Mouse (Mus musculus) midbrain, embryonic 16.5 days (tissue): Measurements from ENCODE around the gene Ndufs8. TPM values are rescaled to one million over a fixed set of nuclear protein-coding genes. Genes with fewer than 3 reads are reported as not detected.

ENCODE experiments used
- ATAC-seq: fragments of 200-750 bp; cut with Nextera tagmentation; 2 replicates; pipeline ENCODE4 v1.8.0; 2017; ENCODE audit warnings: moderate TSS enrichment
- H3K27ac ChIP-seq: fragments of 300-500 bp; sonication (generic); 2 replicates; pipeline ENCODE4 v1.5.1; 2014; ENCODE audit warnings: mild to moderate bottlenecking, low read length, mixed read lengths
- H3K27me3 ChIP-seq: fragments of 300-500 bp; sonication (generic); 2 replicates; pipeline ENCODE4 v1.6.1; 2014; ENCODE audit warnings: low read depth, low read length, mixed read lengths; ENCODE audit not compliant: control insufficient read depth, insufficient read depth
- H3K36me3 ChIP-seq: fragments of 300-500 bp; sonication (generic); 2 replicates; pipeline ENCODE4 v1.6.1; 2014; ENCODE audit warnings: mild to moderate bottlenecking, low read length, moderate library complexity, mixed read lengths; ENCODE audit not compliant: control insufficient read depth, insufficient read depth
- H3K4me1 ChIP-seq: fragments of 300-500 bp; sonication (generic); 2 replicates; pipeline ENCODE4 v1.6.1; 2014; ENCODE audit warnings: mild to moderate bottlenecking, low read length, mixed read lengths; ENCODE audit not compliant: control insufficient read depth, insufficient read depth
- H3K4me2 ChIP-seq: fragments of 300-500 bp; sonication (generic); 2 replicates; pipeline ENCODE4 v1.6.1; 2014; ENCODE audit warnings: mild to moderate bottlenecking, low read length, mixed read lengths
- H3K4me3 ChIP-seq: fragments of 300-500 bp; sonication (generic); 2 replicates; pipeline ENCODE4 v1.5.1; 2014; ENCODE audit warnings: low read depth, mild to moderate bottlenecking, low read length, moderate library complexity, mixed read lengths
- H3K9ac ChIP-seq: fragments of 300-500 bp; sonication (generic); 2 replicates; pipeline ENCODE4 v1.6.1; 2014; ENCODE audit warnings: low read depth, low read length, mixed read lengths
- H3K9me3 ChIP-seq: fragments of 300-500 bp; sonication (generic); replicated peaks from 2 replicates; pipeline ENCODE4 v1.6.1; 2014; ENCODE audit warnings: mild to moderate bottlenecking, low read length, mixed read lengths; ENCODE audit not compliant: control insufficient read depth, poor library complexity, severe bottlenecking
- WGBS: fragments of 180-500 bp; shearing (Covaris S2); extraction: QIAGEN DNeasy Blood & Tissue Kit; methylation state at CpG from one replicate; pipeline ENCODE4 v1.1.7; 2014; 5-methylcytosine and 5-hydroxymethylcytosine counted together
- polyA plus RNA-seq: library from polyadenylated mRNA; unstranded; fragments of >200 nt; fragmentation: Nextera tagmentation; extraction: Ambion mirVana; gene quantifications from 2 replicates; pipeline ENCODE4 v1.2.1, GENCODE M21; 2015

Gene Ndufs8
- polyA plus RNA-seq, 1 experiment from 2014 or later = 245 TPM

GRCm38 (mm10) chr19:3889096-3889495 lies 23.5 kb downstream of the Ndufs8 start:
- Histone ChIP-seq H3K27me3 (no peaks in the 10 kb centered on the region), H3K4me2 (no peak overlapping the region), H3K27ac (no peak overlapping the region), H3K4me1 (no peaks in the 10 kb centered on the region), H3K9ac (no peak overlapping the region), H3K4me3 (no peak overlapping the region), H3K9me3 (no peaks in the 10 kb centered on the region), H3K36me3 (peaks cover 24% of the 10 kb centered on the region)
- no peak for ATAC-seq
- 93% methylated on average over 5 of the region's 5 CpGs for WGBS

- Histone ChIP-seq H3K9ac (no peak overlapping the region), H3K9me3 (no peaks in the 10 kb centered on the region), H3K36me3 (peaks cover under 1% of the 10 kb centered on the region), H3K27me3 (no peaks in the 10 kb centered on the region), H3K4me1 (no peaks in the 10 kb centered on the region), H3K4me3 (no peak overlapping the region), H3K4me2 (no peak overlapping the region), H3K27ac (no peak overlapping the region)
- ATAC-seq = no peak
- WGBS = 83% methylated on average over 6 of the region's 6 CpGs
Measured at GRCm38 (mm10) chr19:3884325-3884990, 28.1 kb downstream of the Ndufs8 start.

GRCm38 (mm10) chr19:3882214-3882613 lies 30.4 kb downstream of the Ndufs8 start:
- ATAC-seq = no peak
- no peak overlapping the region for H3K27ac ChIP-seq
- H3K4me3 ChIP-seq = no peak overlapping the region
- WGBS = 69% methylated on average over 4 of the region's 4 CpGs
- H3K36me3 ChIP-seq = no peaks in the 10 kb centered on the region; the same call in 1 of the 2 replicates
- H3K9ac ChIP-seq = no peak overlapping the region
- no peak overlapping the region for H3K4me2 ChIP-seq
- H3K9me3 ChIP-seq = no peaks in the 10 kb centered on the region
- H3K4me1 ChIP-seq = no peaks in the 10 kb centered on the region
- no peaks in the 10 kb centered on the region for H3K27me3 ChIP-seq

- ATAC-seq = no peak
Measured at GRCm38 (mm10) chr19:3880054-3880848, 32.3 kb downstream of the Ndufs8 start.

GRCm38 (mm10) chr19:3875045-3875444 lies 37.5 kb downstream of the Ndufs8 start:
- no peaks in the 10 kb centered on the region for H3K27me3 ChIP-seq
- 86% methylated on average over 7 of the region's 7 CpGs for WGBS
- no peaks in the 10 kb centered on the region for H3K36me3 ChIP-seq
- no peaks in the 10 kb centered on the region for H3K9me3 ChIP-seq
- no peak overlapping the region for H3K27ac ChIP-seq
- H3K4me2 ChIP-seq = no peak overlapping the region
- H3K4me3 ChIP-seq = no peak overlapping the region
- no peak overlapping the region for H3K9ac ChIP-seq
- H3K4me1 ChIP-seq = no peaks in the 10 kb centered on the region
- no peak for ATAC-seq

More at GRCm38 (mm10) chr19:3880054-3880848, 32.3 kb downstream of the Ndufs8 start:
- Histone ChIP-seq H3K27ac (no peak overlapping the region), H3K9ac (no peak overlapping the region), H3K36me3 (no peaks in the 10 kb centered on the region), H3K9me3 (no peaks in the 10 kb centered on the region), H3K4me1 (no peaks in the 10 kb centered on the region), H3K4me2 (no peak overlapping the region), H3K27me3 (no peaks in the 10 kb centered on the region), H3K4me3 (no peak overlapping the region)
- 93% methylated on average over 6 of the region's 6 CpGs for WGBS

GRCm38 (mm10) chr19:3872373-3872772 lies 40.2 kb downstream of the Ndufs8 start:
- no peak overlapping the region for H3K4me2 ChIP-seq
- no peak overlapping the region for H3K9ac ChIP-seq
- H3K4me3 ChIP-seq = no peak overlapping the region
- no peaks in the 10 kb centered on the region for H3K27me3 ChIP-seq
- H3K9me3 ChIP-seq = no peaks in the 10 kb centered on the region
- no peak for ATAC-seq
- no peak overlapping the region for H3K27ac ChIP-seq
- no peaks in the 10 kb centered on the region for H3K4me1 ChIP-seq
- 67% methylated on average over 4 of the region's 4 CpGs for whole genome bisulfite sequencing
- H3K36me3 ChIP-seq = no peaks in the 10 kb centered on the region

GRCm38 (mm10) chr19:3871468-3871867 lies 41.1 kb downstream of the Ndufs8 start:
- H3K27me3 ChIP-seq = no peaks in the 10 kb centered on the region
- no peaks in the 10 kb centered on the region; the same call in 1 of the 2 replicates for H3K36me3 ChIP-seq
- no peak overlapping the region for H3K4me3 ChIP-seq
- H3K27ac ChIP-seq = no peak overlapping the region
- no peak for ATAC-seq
- H3K9me3 ChIP-seq = no peaks in the 10 kb centered on the region
- H3K4me2 ChIP-seq = no peak overlapping the region
- no peaks in the 10 kb centered on the region for H3K4me1 ChIP-seq
- no peak overlapping the region for H3K9ac ChIP-seq

- peaks cover 7% of the 10 kb centered on the region; the same call in 1 of the 2 replicates for H3K36me3 ChIP-seq
- no peak overlapping the region for H3K4me3 ChIP-seq
- no peak overlapping the region for H3K27ac ChIP-seq
- no peaks in the 10 kb centered on the region for H3K27me3 ChIP-seq
- H3K4me1 ChIP-seq = no peaks in the 10 kb centered on the region
- no peak overlapping the region for H3K4me2 ChIP-seq
- no peak for ATAC-seq
- 98% methylated on average over 1 of the region's 1 CpGs for WGBS
- no peaks in the 10 kb centered on the region for H3K9me3 ChIP-seq
- H3K9ac ChIP-seq = no peak overlapping the region
Measured at GRCm38 (mm10) chr19:3868290-3868689, 44.3 kb downstream of the Ndufs8 start.

- no peak overlapping the region for H3K27ac ChIP-seq
- WGBS = 81% methylated on average over 2 of the region's 2 CpGs
- ATAC-seq = no peak
- H3K9me3 ChIP-seq = no peaks in the 10 kb centered on the region
- no peak overlapping the region for H3K4me2 ChIP-seq
- peaks cover 7% of the 10 kb centered on the region; the same call in 1 of the 2 replicates for H3K36me3 ChIP-seq
- H3K4me1 ChIP-seq = no peaks in the 10 kb centered on the region
- no peak overlapping the region for H3K9ac ChIP-seq
- no peak overlapping the region for H3K4me3 ChIP-seq
- no peaks in the 10 kb centered on the region for H3K27me3 ChIP-seq
Measured at GRCm38 (mm10) chr19:3864960-3865359, 47.6 kb downstream of the Ndufs8 start.
